Mouse (Mus musculus) midbrain, embryonic 13.5 days (tissue): Measurements from ENCODE around the gene Setd1a. TPM values are rescaled to one million over a fixed set of nuclear protein-coding genes. Genes with fewer than 3 reads are reported as not detected.
A peak's percentile ranks its signal among the peaks of the same experiment; 100 is the strongest.

ENCODE experiments used
- ATAC-seq: fragments of 200-750 bp; cut with Nextera tagmentation; 2 replicates; pipeline ENCODE4 v1.8.0; 2017; ENCODE audit warnings: mild to moderate bottlenecking, moderate TSS enrichment, moderate library complexity
- H3K27ac ChIP-seq: fragments of 300-500 bp; sonication (generic); 2 replicates; pipeline ENCODE4 v1.5.1; 2015; ENCODE audit warnings: inconsistent platforms, mild to moderate bottlenecking, moderate library complexity
- H3K27me3 ChIP-seq: fragments of 300-500 bp; sonication (generic); 2 replicates; pipeline ENCODE4 v1.6.1; 2015; ENCODE audit warnings: mild to moderate bottlenecking, inconsistent platforms
- H3K36me3 ChIP-seq: fragments of 300-500 bp; sonication (generic); 2 replicates; pipeline ENCODE4 v1.6.1; 2015; ENCODE audit warnings: mild to moderate bottlenecking, inconsistent platforms
- H3K4me1 ChIP-seq: fragments of 300-500 bp; sonication (generic); replicated peaks from 2 replicates; pipeline ENCODE4 v1.6.1; 2015; ENCODE audit warnings: inconsistent platforms
- H3K4me2 ChIP-seq: fragments of 300-500 bp; sonication (generic); replicated peaks from 2 replicates; pipeline ENCODE4 v1.6.1; 2015; ENCODE audit warnings: moderate library complexity, mild to moderate bottlenecking, inconsistent platforms
- H3K4me3 ChIP-seq: fragments of 300-500 bp; sonication (generic); replicated peaks from 2 replicates; pipeline ENCODE4 v1.5.1; 2015; ENCODE audit warnings: mild to moderate bottlenecking, inconsistent platforms
- H3K9ac ChIP-seq: fragments of 300-500 bp; sonication (generic); replicated peaks from 2 replicates; pipeline ENCODE4 v1.6.1; 2015; ENCODE audit warnings: mild to moderate bottlenecking, inconsistent platforms
- H3K9me3 ChIP-seq: fragments of 300-500 bp; sonication (generic); 2 replicates; pipeline ENCODE4 v1.6.1; 2016; ENCODE audit warnings: mild to moderate bottlenecking, inconsistent platforms
- WGBS: fragments of 180-500 bp; shearing (Covaris S2); methylation state at CpG from one replicate; pipeline ENCODE4 v1.1.7; 2015; 5-methylcytosine and 5-hydroxymethylcytosine counted together
- polyA plus RNA-seq: library from polyadenylated mRNA; unstranded; fragments of >200 nt; fragmentation: Nextera tagmentation; extraction: Ambion mirVana; gene quantifications from 2 replicates; pipeline ENCODE4 v1.2.1, GENCODE M21; 2015

Gene Setd1a
- polyA plus RNA-seq, 1 experiment from 2014 or later = 22.7 TPM

- ATAC-seq = no peak
- H3K4me2 ChIP-seq = no peak overlapping the region
- no peak overlapping the region for H3K4me3 ChIP-seq
- WGBS = 79% methylated on average over 5 of the region's 5 CpGs
- no peaks in the 10 kb centered on the region for H3K9me3 ChIP-seq
- no peak overlapping the region for H3K9ac ChIP-seq
- H3K36me3 ChIP-seq = peaks cover 78% of the 10 kb centered on the region
- H3K4me1 ChIP-seq = no peaks in the 10 kb centered on the region
- no peak overlapping the region for H3K27ac ChIP-seq
- H3K27me3 ChIP-seq = no peaks in the 10 kb centered on the region
These were observed 32.4 kb downstream of the Setd1a start for GRCm38 (mm10) chr7:127808821-127809220.

DNA sequence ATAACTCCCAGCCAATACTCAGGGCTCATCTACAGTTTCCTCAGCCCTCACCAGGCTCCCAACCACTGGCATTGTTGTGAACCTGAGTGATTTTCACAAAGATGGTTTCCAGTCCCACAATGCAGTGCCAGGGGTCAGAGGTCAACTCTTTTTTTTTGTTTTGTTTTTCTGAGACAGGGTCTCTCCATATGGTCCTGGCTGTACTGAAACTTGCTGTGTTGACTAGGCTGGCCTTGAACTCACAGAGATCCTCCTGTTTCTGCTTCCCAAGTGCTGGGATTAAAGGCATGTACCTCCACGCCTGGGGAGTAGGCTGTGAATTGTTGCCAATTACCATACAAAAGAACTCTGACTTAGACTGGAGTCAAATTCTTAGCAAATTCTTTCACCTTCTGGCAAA lies 33.4 kb downstream of the Setd1a start:
- Histone ChIP-seq H3K36me3 (peaks cover 80% of the 10 kb centered on the region), H3K27ac (no peak overlapping the region), H3K4me3 (no peak overlapping the region), H3K4me2 (no peak overlapping the region), H3K9ac (no peak overlapping the region), H3K9me3 (no peaks in the 10 kb centered on the region), H3K4me1 (no peaks in the 10 kb centered on the region), H3K27me3 (no peaks in the 10 kb centered on the region)
- ATAC-seq = no peak
- 89% methylated on average over 1 of the region's 1 CpGs for WGBS

GRCm38 (mm10) chr7:127810650-127811049 lies 34.2 kb downstream of the Setd1a start:
- Histone ChIP-seq H3K4me1 (no peaks in the 10 kb centered on the region), H3K9me3 (no peaks in the 10 kb centered on the region), H3K9ac (no peak overlapping the region), H3K27me3 (no peaks in the 10 kb centered on the region), H3K4me3 (no peak overlapping the region), H3K4me2 (no peak overlapping the region), H3K36me3 (peaks cover 80% of the 10 kb centered on the region), H3K27ac (no peak overlapping the region)
- ATAC-seq = no peak
- WGBS = 83% methylated on average over 10 of the region's 10 CpGs

- Histone ChIP-seq H3K9me3 (no peaks in the 10 kb centered on the region), H3K4me1 (0 out of 2 replicates have a peak, but pooled peaks cover 3% of the 10 kb centered on the region), H3K4me2 (no peak overlapping the region), H3K27ac (no peak overlapping the region), H3K36me3 (peaks cover 76% of the 10 kb centered on the region), H3K4me3 (no peak overlapping the region), H3K27me3 (no peaks in the 10 kb centered on the region), H3K9ac (no peak overlapping the region)
- 88% methylated on average over 4 of the region's 4 CpGs for WGBS
- ATAC-seq = no peak
These were observed 34.8 kb downstream of the Setd1a start for GRCm38 (mm10) chr7:127811240-127811639.

DNA sequence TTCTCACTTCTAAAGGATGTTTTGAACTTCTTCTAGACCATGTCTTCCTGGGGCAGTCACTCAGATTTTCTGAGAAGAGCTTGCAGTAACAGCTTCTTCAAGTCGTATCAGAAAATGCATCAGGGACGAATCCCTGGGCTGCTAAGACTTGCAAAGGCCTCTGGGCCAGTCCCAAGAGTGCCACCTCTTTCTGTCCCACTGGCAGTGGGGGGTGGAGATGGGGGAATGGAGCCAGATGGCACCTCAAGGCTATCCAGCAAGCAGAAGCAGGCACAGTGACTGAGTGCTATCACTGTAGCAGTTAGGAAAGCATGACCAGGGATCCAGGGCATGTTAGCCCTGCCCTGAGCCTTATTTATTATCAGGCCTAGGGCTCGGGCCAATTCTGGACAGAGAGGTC lies 35.8 kb downstream of the Setd1a start:
- H3K9me3 ChIP-seq = no peaks in the 10 kb centered on the region
- H3K4me1 ChIP-seq = 0 out of 2 replicates have a peak, but pooled peaks cover 3% of the 10 kb centered on the region
- H3K4me3 ChIP-seq = no peak overlapping the region
- H3K4me2 ChIP-seq = no peak overlapping the region
- H3K27ac ChIP-seq = no peak overlapping the region
- H3K27me3 ChIP-seq = no peaks in the 10 kb centered on the region
- H3K36me3 ChIP-seq = peaks cover 70% of the 10 kb centered on the region
- WGBS = 91% methylated on average over 3 of the region's 3 CpGs
- no peak for ATAC-seq
- no peak overlapping the region for H3K9ac ChIP-seq

GRCm38 (mm10) chr7:127813821-127814220 lies 37.4 kb downstream of the Setd1a start:
- 87% methylated on average over 4 of the region's 4 CpGs for WGBS
- Histone ChIP-seq H3K4me2 (no peak overlapping the region), H3K4me3 (no peak overlapping the region), H3K27me3 (no peaks in the 10 kb centered on the region), H3K27ac (no peak overlapping the region), H3K9me3 (no peaks in the 10 kb centered on the region), H3K9ac (no peak overlapping the region), H3K4me1 (0 out of 2 replicates have a peak, but pooled peaks cover 3% of the 10 kb centered on the region), H3K36me3 (peaks cover 68% of the 10 kb centered on the region)
- ATAC-seq = no peak

DNA sequence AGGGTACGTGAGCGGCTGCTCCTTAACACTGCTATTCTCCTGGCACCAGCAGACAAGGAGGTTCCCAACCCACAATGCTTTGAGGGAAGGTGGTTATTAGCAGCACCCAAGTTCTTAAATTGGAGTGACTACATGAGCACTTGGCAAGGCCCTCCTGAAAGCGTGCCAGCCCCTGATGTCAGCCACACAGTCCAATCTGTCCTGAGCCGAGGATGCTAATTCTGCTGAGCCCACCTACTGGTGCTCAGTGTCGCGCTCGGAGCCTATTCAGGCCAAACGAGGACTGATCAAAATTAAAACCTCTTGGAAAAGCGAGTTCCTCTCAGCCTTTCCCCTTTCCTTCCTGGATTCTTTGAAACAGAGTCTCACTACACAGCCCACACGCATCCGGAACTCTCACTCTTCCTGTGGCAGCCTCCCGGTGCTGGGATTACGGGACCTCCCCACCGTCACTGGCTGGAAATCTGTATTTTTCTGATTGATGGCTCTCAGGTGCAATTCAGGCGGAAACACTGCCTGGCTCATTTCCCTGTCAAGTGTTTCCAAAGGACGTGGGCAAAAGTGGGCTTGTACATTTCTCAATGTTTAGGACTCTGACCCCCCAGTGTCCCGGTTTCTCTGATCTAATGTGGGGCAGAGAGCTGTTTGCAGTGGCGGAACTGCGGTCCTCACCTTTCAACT lies 37.9 kb downstream of the Setd1a start:
- no peak overlapping the region for H3K4me2 ChIP-seq
- WGBS = 85% methylated on average over 19 of the region's 19 CpGs
- H3K9ac ChIP-seq = no peak overlapping the region
- H3K36me3 ChIP-seq = peaks cover 63% of the 10 kb centered on the region
- H3K9me3 ChIP-seq = no peaks in the 10 kb centered on the region
- H3K4me1 ChIP-seq = 0 out of 2 replicates have a peak, but pooled peaks cover 3% of the 10 kb centered on the region
- H3K27me3 ChIP-seq = no peaks in the 10 kb centered on the region
- no peak overlapping the region for H3K27ac ChIP-seq
- ATAC-seq = no peak
- H3K4me3 ChIP-seq = no peak overlapping the region

- Histone ChIP-seq H3K27me3 (no peaks in the 10 kb centered on the region), H3K4me2 (no peak overlapping the region), H3K36me3 (peaks cover 54% of the 10 kb centered on the region), H3K4me3 (no peak overlapping the region), H3K27ac (no peak overlapping the region), H3K4me1 (0 out of 2 replicates have a peak, but pooled peaks cover 3% of the 10 kb centered on the region), H3K9ac (no peak overlapping the region), H3K9me3 (no peaks in the 10 kb centered on the region)
- ATAC-seq = no peak
- WGBS = 96% methylated on average over 15 of the region's 15 CpGs
These were observed 38.7 kb downstream of the Setd1a start for GRCm38 (mm10) chr7:127815116-127815665.

DNA sequence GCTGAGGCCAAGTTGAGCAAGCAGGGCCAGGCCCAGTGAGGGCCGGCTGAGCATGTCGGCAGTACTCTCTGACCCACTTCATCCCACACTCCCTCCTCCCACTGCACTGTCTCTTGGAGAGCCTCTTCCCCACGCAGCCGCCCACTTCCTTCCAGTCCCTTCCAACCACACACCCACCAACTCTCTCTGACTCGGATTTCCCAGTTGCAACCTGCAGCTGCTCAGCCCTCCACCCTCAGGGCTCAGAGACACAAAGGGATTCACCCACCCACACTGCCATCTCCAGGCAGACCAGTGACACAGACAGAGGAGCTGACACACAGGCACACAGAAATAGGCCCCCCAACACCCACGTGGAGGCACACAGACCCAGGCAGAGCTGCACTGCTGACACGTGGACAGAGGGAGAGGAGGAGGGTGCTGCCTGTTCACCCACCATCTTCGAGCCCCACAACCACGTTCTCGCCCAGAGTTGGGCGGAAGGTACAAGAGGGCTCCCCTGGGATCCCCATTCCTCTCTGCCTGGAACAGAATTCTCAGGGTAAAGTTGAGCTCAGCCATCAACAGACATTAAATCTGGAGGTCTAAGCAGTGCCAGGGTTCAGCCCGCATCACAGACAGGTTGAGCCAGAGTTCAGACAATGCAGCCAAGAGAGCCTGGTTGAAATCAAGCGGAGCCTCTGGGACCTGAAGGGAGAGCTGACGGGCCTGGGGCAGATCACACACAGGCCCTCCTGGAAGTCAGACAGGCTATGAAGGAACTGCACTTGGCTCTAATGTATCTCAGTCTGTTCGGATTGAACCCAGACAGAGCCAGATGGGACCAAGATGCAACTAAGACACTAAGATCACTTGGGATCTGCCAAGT lies 39.7 kb downstream of the Setd1a start:
- peaks cover 45% of the 10 kb centered on the region for H3K36me3 ChIP-seq
- 75% methylated on average over 15 of the region's 15 CpGs for WGBS
- no peaks in the 10 kb centered on the region for H3K9me3 ChIP-seq
- H3K4me2 ChIP-seq = no peak overlapping the region
- no peaks in the 10 kb centered on the region for H3K27me3 ChIP-seq
- no peak for ATAC-seq
- H3K4me1 ChIP-seq = peaks cover 9% of the 10 kb centered on the region; the same call in 1 of the 2 replicates
- no peak overlapping the region for H3K4me3 ChIP-seq
- no peak overlapping the region for H3K27ac ChIP-seq
- 0 out of 2 replicates have a peak overlapping the region, but pooled peaks have one; percentile 14 for H3K9ac ChIP-seq

- Histone ChIP-seq H3K27ac (no peak overlapping the region), H3K27me3 (no peaks in the 10 kb centered on the region), H3K4me3 (no peak overlapping the region), H3K9ac (no peak overlapping the region), H3K36me3 (peaks cover 37% of the 10 kb centered on the region), H3K9me3 (no peaks in the 10 kb centered on the region), H3K4me1 (peaks cover 11% of the 10 kb centered on the region), H3K4me2 (no peak overlapping the region)
- ATAC-seq = no peak
- WGBS = 88% methylated on average over 7 of the region's 7 CpGs
These were observed 40.6 kb downstream of the Setd1a start for GRCm38 (mm10) chr7:127817053-127817452.

GRCm38 (mm10) chr7:127817776-127818175 lies 41.3 kb downstream of the Setd1a start:
- no peak overlapping the region for H3K4me2 ChIP-seq
- WGBS = 95% methylated on average over 5 of the region's 5 CpGs
- no peak overlapping the region for H3K9ac ChIP-seq
- no peaks in the 10 kb centered on the region for H3K9me3 ChIP-seq
- no peaks in the 10 kb centered on the region for H3K27me3 ChIP-seq
- ATAC-seq = no peak
- peaks cover 19% of the 10 kb centered on the region for H3K4me1 ChIP-seq
- peaks cover 30% of the 10 kb centered on the region for H3K36me3 ChIP-seq
- no peak overlapping the region for H3K27ac ChIP-seq
- no peak overlapping the region for H3K4me3 ChIP-seq
